Mouse (Mus musculus): ENCODE measurements at regions not wholly inside any gene's neighbourhood (a gene's known extent, or its start where the extent isn't known, plus 50 kb on each side); places are given as distances from the start of the nearest gene placed in this dataset.

- DNase-seq, result no peak
Observed at GRCm38 (mm10) chr5:64401737-64402136, 245.6 kb downstream of the Tbc1d1 start.

GRCm38 (mm10) chr5:64403077-64403981, 247.2 kb downstream of the Tbc1d1 start:
- no peak for DNase-seq

GRCm38 (mm10) chr5:64403982-64404345, 247.9 kb downstream of the Tbc1d1 start:
- no peak for DNase-seq

DNA sequence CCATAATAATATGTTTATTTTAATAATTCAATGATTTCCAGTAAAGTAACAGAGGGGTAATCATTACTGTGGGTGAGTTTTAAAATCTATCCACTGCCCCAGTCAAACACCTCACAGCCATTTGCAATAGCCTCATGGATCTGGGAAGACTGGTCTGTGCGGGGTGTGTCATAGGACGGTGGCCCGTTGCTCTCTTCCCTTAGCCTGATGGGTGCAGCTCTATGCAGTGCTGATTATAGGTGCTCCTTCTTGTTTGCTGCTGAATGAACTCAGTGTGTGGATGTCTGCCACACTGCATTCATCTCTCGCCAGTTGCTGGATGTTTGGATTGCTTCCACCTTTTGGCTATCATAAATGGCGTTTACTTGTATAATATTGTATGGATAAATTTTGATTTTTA, 248.4 kb downstream of the Tbc1d1 start:
- DNase-seq, result no peak

DNA sequence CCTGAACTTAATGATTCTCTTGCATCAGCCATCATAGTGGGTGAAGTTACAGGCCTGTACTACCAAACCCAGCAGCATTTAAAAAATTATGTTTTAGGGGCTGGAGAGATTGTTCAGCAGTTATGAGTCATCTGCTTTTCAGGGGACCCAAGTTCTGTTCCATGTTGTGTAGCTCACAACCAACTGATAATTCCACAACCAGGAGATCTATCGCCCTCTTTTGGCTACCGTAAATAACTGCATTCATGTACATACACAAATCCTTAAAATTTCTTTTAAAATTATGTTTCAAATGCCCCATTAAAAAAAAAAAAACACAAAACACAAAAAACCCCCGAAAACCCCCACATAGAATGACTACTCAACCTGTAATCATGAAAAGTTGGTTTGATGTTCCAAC, 252.8 kb downstream of the Tbc1d1 start:
- DNase-seq, result no peak

GRCm38 (mm10) chr5:64410621-64411020, 254.5 kb downstream of the Tbc1d1 start:
- DNase-seq, result no peak

GRCm38 (mm10) chr5:64414519-64414918, 258.4 kb downstream of the Tbc1d1 start:
- DNase-seq, result no peak

DNA sequence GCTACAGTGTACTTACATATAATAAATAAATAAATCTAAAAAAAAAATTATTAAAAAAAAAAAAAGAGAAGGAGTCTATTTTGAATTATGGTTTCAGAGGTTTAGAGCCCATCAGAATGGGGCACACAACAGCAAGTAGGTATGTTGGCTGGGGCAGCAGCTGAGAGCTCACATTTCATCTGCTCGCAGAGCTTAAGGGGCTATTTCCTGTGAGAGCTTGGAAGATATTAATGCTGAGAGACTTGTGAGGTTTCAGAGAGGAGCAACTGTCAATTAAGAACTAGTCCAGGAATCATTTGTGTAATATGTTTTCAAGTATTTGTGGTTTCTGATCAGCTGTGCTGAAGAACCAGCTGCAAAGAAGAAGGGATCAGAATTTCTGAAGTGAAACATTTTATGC, 263.3 kb downstream of the Tbc1d1 start:
- DNase-seq, result no peak

DNA sequence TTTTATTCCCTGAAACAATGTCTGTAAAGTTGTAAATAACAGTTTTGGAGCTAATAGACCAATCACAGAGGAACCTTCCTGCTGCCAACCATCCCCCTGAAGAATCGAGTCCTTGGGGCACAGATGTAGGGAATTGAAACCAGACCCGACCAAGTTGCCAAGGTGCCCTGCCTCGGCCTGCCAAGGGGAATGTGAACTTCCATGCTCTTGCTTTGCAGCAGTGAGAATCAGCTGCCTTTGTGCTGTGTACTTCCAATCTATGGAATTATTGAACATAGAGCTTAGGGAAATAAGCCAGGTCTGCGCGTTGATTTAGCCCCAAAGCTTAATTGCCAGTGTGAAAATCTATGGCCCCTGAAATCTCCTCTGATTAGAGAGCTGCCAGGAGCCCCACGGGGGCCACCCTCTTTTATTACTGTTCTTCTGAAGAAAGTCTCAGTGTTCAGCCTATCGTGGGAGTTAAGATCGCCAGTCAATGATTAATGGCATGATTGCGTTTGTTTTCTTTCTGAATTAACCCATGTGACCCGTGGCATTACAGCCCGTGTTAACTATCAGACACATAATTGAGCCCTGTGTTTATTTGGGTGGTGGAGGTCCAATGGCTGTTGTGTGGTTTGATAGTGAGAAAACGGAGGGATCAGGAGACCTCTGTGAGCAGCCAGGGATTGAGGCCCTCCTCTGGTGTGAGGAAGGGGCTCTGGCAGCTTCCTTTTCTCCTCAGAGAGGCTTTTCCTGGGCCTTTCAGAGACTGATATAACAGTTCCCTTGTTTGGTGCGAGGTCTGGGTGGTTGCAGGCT, 266.9 kb downstream of the Tbc1d1 start:
- DNase-seq, result no peak

DNA sequence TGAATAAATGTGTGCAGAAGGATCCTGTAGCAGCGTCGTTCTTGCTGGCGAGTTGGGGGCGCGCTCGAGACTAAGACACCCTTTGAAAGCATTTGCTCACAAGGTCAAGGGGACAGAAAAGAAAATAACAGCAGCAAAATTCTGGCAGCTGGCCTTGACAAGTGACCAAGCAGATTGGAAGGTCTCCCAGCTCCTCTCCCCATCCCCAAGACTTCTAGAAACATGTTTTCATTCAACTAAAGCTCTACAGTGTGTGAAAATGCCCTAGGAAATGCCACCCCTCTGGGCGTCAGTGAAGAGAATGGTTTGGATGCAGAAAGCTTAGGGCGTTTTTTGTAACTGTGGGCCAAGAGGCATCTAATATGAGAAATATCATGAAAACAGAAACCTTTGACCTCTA, 272.7 kb downstream of the Tbc1d1 start:
- DNase-seq, result no peak

- no peak for DNase-seq
Observed at GRCm38 (mm10) chr5:64430501-64430900, 274.4 kb downstream of the Tbc1d1 start.

GRCm38 (mm10) chr5:64431624-64432023, 275.5 kb downstream of the Tbc1d1 start:
- DNase-seq, result no peak

DNA sequence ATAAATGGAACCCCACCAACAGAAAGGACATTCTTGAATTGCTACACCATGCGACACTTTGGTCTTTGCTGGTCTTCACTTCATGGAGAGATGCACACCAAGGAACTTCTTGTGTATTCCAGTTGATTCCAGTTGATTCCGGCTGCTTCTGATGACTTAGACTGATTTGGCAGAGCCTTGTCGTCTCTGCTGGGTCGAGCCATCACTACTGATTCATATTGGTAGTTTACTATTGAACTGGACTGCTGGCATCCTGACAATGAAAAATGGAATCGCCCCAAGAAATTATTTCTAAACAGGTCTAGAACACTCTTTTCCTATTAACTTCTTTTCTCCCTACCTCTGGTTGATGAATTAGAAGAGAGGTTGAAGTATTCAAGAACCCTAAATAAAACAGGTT, 277.7 kb downstream of the Tbc1d1 start:
- DNase-seq, result no peak

DNA sequence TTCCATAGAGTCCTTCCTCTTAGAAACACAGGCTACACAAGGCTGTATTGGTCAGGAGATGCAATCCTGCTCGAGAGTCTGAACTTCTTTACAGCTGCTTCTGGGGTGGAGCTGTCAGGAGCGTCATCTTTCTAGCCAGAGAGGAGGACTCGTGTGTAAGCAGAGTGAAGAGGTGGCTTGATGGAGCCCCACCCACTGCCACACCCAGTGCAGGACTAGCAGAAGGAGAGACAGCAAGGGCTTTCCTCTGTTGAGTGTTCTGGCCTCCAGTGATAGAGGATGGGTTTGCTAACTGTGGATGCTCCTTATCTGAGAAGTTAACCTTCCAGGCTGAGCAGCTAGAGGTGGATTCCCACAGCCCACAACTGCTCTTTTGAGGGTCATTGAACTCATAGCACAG, 279.4 kb downstream of the Tbc1d1 start:
- DNase-seq, result no peak

- DNase-seq, result no peak
Observed at GRCm38 (mm10) chr5:64435958-64436357, 279.9 kb downstream of the Tbc1d1 start.

GRCm38 (mm10) chr5:64437720-64438119, 281.6 kb downstream of the Tbc1d1 start:
- no peak for DNase-seq

GRCm38 (mm10) chr5:64438446-64439134, 282.5 kb downstream of the Tbc1d1 start:
- DNase-seq, result no peak

DNA sequence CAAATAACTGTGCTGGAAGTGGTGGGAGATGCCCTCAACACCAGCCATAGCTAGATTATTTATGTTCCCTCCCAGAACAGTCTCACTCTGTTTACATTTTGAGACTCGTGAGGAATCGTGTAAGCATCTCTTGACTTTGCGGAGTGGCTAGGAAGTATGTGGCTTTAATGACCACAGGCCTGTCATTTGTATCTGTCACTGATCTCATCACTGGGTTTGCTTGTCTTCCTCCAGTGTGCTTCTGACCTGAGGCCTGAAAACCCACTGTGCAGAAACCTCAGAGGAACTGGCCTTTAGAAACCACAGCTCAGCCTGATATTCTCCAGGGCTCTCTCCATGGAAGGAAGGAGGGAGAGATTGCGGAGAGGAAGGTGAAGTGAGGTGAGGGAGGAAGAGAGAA, 291.7 kb downstream of the Tbc1d1 start:
- DNase-seq, result no peak

- DNase-seq, result no peak
Observed at GRCm38 (mm10) chr5:64452668-64453334, 296.7 kb downstream of the Tbc1d1 start.

GRCm38 (mm10) chr5:64459807-64460206, 303.7 kb downstream of the Tbc1d1 start:
- DNase-seq, result no peak

- DNase-seq, result no peak
Observed at GRCm38 (mm10) chr5:64460891-64461290, 304.8 kb downstream of the Tbc1d1 start.

DNA sequence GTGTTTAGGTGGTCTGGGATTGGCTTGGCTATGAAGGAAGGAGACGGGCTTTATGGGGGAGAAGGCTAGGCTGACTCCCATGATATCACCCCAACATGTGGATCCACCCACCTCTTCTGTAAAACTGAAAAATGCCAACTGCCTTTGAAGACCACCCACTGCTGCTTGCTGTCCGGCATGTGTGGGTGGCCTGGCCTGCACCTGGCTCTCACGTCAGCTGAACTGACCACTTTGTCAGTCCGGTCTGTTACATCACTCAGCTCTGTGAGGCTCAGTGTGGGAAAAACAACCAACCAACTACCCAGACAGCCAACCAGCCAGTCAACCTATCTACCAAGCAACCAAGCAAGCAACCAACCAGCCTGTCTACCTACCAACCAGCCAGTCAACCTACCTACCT, 305.5 kb downstream of the Tbc1d1 start:
- no peak for DNase-seq

DNA sequence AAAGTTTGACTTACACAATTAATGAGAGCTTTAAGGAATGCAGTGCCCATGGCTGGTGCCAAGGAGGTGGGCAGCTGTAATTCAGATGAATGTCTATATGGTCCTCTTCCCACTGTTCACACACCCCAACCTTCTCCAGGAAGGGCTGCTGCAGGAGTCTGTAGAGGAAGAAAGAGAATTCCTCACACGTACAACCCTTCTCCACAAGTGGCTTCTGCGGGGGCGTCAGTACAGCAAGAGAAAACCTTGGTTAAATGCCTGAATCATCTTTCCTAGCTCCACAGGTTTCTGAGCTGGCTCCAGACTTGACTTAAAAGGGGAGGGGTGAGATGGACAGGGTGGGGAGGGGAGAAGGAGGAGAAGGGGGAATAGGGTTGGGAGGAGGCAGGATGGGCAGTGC, 306.3 kb downstream of the Tbc1d1 start:
- no peak for DNase-seq

Data from thymus, postnatal 4 days (tissue).